Comparison of ENCODE assay signal across 22 mouse cellular contexts in genomic region chr14:47027431-47028118, GRCm38 (mm10).
DNase-seq lines count a peak whose midpoint lies in the region; ATAC-seq and TF ChIP-seq lines count a peak whose summit lies in the region.
"Had no signal": no experiment of that assay in that cellular context is flagged by ENCODE, and none has a peak within 500 bp of the region (broad histone marks: within the 10 kb centered on the region; RNA-seq: fewer than 3 reads in every experiment).

No protein-coding gene starts in this region.

- no peak for DNase-seq in embryonic facial prominence, embryonic 10.5 days (ENCODE audit: low spot score)
- no peak for DNase-seq in heart, postnatal 36 days
- peak; percentile 13 for DNase-seq in thymus, adult 2 months
- no peak for DNase-seq in thymus, adult 18-20 months
- DNase-seq in left cerebral cortex, adult 18-20 months (ENCODE audit: low spot score in 2 of 2) = no peak
- DNase-seq: adrenal gland, postnatal 10 days; cerebellum, adult 2 months; cerebellum, postnatal 36 days; embryo, embryonic 11 days; kidney, postnatal 25 days; layer of hippocampus, postnatal 36 days; midbrain, embryonic 14.5 days had no signal

- intact Hi-C loops in heart, postnatal 36 days (cut with DNase I) = no loop called here

- TF ChIP-seq CTCF in thymus, adult 2 months (IDR thresholded peaks at IDR 0.05; ENCODE audit: borderline replicate concordance, control insufficient read depth, extremely low read depth, insufficient read depth, low read length, poor library complexity) = no peak

- 30% methylated on average over 6 of the region's 6 CpGs for WGBS in embryonic facial prominence, embryonic 13.5 days
- WGBS in embryonic facial prominence, embryonic 10.5 days = 73% methylated on average over 6 of the region's 6 CpGs
- WGBS in heart, embryonic 15.5 days = 54% methylated on average over 6 of the region's 6 CpGs
- WGBS in thymus, adult 2 months = 19% methylated on average over 6 of the region's 6 CpGs

- no peak overlapping the region for H3K4me2 ChIP-seq in embryonic facial prominence, embryonic 13.5 days
- no peak overlapping the region for H3K4me2 ChIP-seq in heart, embryonic 15.5 days
- H3K4me2 ChIP-seq: hindbrain, embryonic 12.5 days; limb, embryonic 13.5 days; liver, embryonic 15.5 days had no signal

- no peak overlapping the region for H3K9ac ChIP-seq in embryonic facial prominence, embryonic 13.5 days
- H3K9ac ChIP-seq in heart, embryonic 15.5 days = no peak overlapping the region
- H3K9ac ChIP-seq: hindbrain, embryonic 12.5 days; limb, embryonic 13.5 days; liver, embryonic 15.5 days had no signal

- no peaks in the 10 kb centered on the region for H3K36me3 ChIP-seq in embryonic facial prominence, embryonic 13.5 days
- H3K36me3 ChIP-seq in embryonic facial prominence, embryonic 10.5 days (replicated peaks) = no peaks in the 10 kb centered on the region
- no peaks in the 10 kb centered on the region for H3K36me3 ChIP-seq in heart, embryonic 15.5 days
- no peaks in the 10 kb centered on the region for H3K36me3 ChIP-seq in thymus, adult 2 months (ENCODE audit: control insufficient read depth, insufficient read depth, low read length)
- H3K36me3 ChIP-seq: forebrain, embryonic 10.5 days; hindbrain, embryonic 12.5 days; limb, embryonic 13.5 days; liver, embryonic 15.5 days had no signal

- TF ChIP-seq POLR2A in thymus, adult 2 months (IDR thresholded peaks at IDR 0.05; ENCODE audit: control insufficient read depth, extremely low read depth, insufficient read depth, low read length, poor library complexity) = no peak

- no peak overlapping the region for H3K4me3 ChIP-seq in embryonic facial prominence, embryonic 13.5 days
- no peak overlapping the region for H3K4me3 ChIP-seq in embryonic facial prominence, embryonic 10.5 days
- H3K4me3 ChIP-seq in heart, embryonic 15.5 days = no peak overlapping the region
- H3K4me3 ChIP-seq in thymus, adult 2 months (ENCODE audit: control insufficient read depth, insufficient read depth, low read length) = no peak overlapping the region
- H3K4me3 ChIP-seq: forebrain, embryonic 10.5 days; hindbrain, embryonic 12.5 days; layer of hippocampus, adult 2 months; limb, embryonic 13.5 days; liver, embryonic 15.5 days had no signal

- H3K27me3 ChIP-seq in embryonic facial prominence, embryonic 13.5 days = no peaks in the 10 kb centered on the region
- no peaks in the 10 kb centered on the region for H3K27me3 ChIP-seq in embryonic facial prominence, embryonic 10.5 days (replicated peaks; ENCODE audit: low read depth, poor library complexity, severe bottlenecking)
- H3K27me3 ChIP-seq in heart, embryonic 15.5 days = no peaks in the 10 kb centered on the region
- H3K27me3 ChIP-seq in thymus, adult 2 months (ENCODE audit: control insufficient read depth, insufficient read depth, low read length) = no peaks in the 10 kb centered on the region
- H3K27me3 ChIP-seq: hindbrain, embryonic 12.5 days; limb, embryonic 13.5 days; liver, embryonic 15.5 days had no signal

- H3K4me1 ChIP-seq in embryonic facial prominence, embryonic 13.5 days = peaks cover 11% of the 10 kb centered on the region
- H3K4me1 ChIP-seq in embryonic facial prominence, embryonic 10.5 days = peaks cover 10% of the 10 kb centered on the region
- H3K4me1 ChIP-seq in heart, embryonic 15.5 days (replicated peaks) = peaks cover 15% of the 10 kb centered on the region; the same call in 1 of the 2 replicates
- H3K4me1 ChIP-seq in thymus, adult 2 months (replicated peaks; ENCODE audit: control insufficient read depth, insufficient read depth, low read length) = peaks cover 16% of the 10 kb centered on the region
- H3K4me1 ChIP-seq: liver, embryonic 15.5 days had no signal

- ATAC-seq in embryonic facial prominence, embryonic 13.5 days (ENCODE audit: insufficient number of reproducible peaks, insufficient read depth, low FRiP score, low TSS enrichment, low read depth) = no peak
- no peak for ATAC-seq in heart, embryonic 15.5 days (replicated peaks; ENCODE audit: insufficient number of reproducible peaks, insufficient read depth, low FRiP score, low read depth)
- ATAC-seq: activated CD4-positive, CD25-positive, alpha-beta regulatory T cell, adult 4 months; forebrain, embryonic 16.5 days; intestine, postnatal 0 days had no signal

- peak overlapping the region; percentile 41 for H3K27ac ChIP-seq in embryonic facial prominence, embryonic 13.5 days
- H3K27ac ChIP-seq in embryonic facial prominence, embryonic 10.5 days (replicated peaks) = no peak overlapping the region
- peak overlapping the region; percentile 3; the same call in 1 of the 2 replicates for H3K27ac ChIP-seq in heart, embryonic 15.5 days
- no peak overlapping the region for H3K27ac ChIP-seq in thymus, adult 2 months (ENCODE audit: control insufficient read depth, insufficient read depth, low read length)
- H3K27ac ChIP-seq: forebrain, embryonic 10.5 days; hindbrain, embryonic 12.5 days; layer of hippocampus, adult 2 months; limb, embryonic 13.5 days; liver, embryonic 15.5 days had no signal

- H3K9me3 ChIP-seq in embryonic facial prominence, embryonic 13.5 days = no peaks in the 10 kb centered on the region
- no peaks in the 10 kb centered on the region for H3K9me3 ChIP-seq in embryonic facial prominence, embryonic 10.5 days
- no peaks in the 10 kb centered on the region for H3K9me3 ChIP-seq in heart, embryonic 15.5 days (replicated peaks)
- H3K9me3 ChIP-seq: forebrain, embryonic 10.5 days; hindbrain, embryonic 12.5 days; limb, embryonic 13.5 days; liver, embryonic 15.5 days had no signal

Comparison
In these comparisons a context has a peak if more than half of its experiments do, and no peak if none do; other contexts are left out.
1. H3K27ac ChIP-seq: peak in embryonic facial prominence, embryonic 13.5 days (single experiment) and heart, embryonic 15.5 days (single experiment); none in embryonic facial prominence, embryonic 10.5 days (single experiment) and thymus, adult 2 months (single experiment).